Mouse (Mus musculus) thymus, postnatal 36 days (tissue): ENCODE results near the gene Nckap1l.

Experiments used
- DNase-seq, 2 experiments: peaks; one replicate each; pipeline ENCODE4 v3.0.0; 2022; ENCODE audit warnings: mixed read lengths in 2 of 2

The Nckap1l gene

GRCm38 (mm10) chr15:103540646-103541045 is 87.1 kb downstream of the Nckap1l start:
- DNase-seq, result no peak

- no peak for DNase-seq
These were observed 88.9 kb downstream of the Nckap1l start for GRCm38 (mm10) chr15:103542526-103542925.

GRCm38 (mm10) chr15:103547983-103548382 is 94.4 kb downstream of the Nckap1l start:
- DNase-seq, result no peak
